Mouse (Mus musculus) large intestine, adult 2 months (tissue): ENCODE results near the gene En2. TPM values are rescaled to one million over a fixed set of nuclear protein-coding genes. Genes with fewer than 3 reads are reported as not detected.

Source experiments
- DNase-seq: peaks from one replicate; pipeline ENCODE4 v3.0.0-alpha.2; 2012; ENCODE audit warnings: low read depth, low spot score
- whole genome bisulfite sequencing: fragments of 180-500 bp; shearing (Covaris S2); methylation state at CpG from one replicate; pipeline ENCODE4 v1.1.7; 2018; 5-methylcytosine and 5-hydroxymethylcytosine counted together
- polyA plus RNA-seq: library from polyadenylated mRNA; depleted of rRNA; stranded (reverse); fragments of >200 nt; gene quantifications from 2 replicates; pipeline ENCODE4 v1.2.3, GENCODE M21; 2012

En2 gene
- polyA plus RNA-seq, 1 experiment = not detected

GRCm38 (mm10) chr5:28174876-28175569 is 9.5 kb downstream of the En2 start:
- no peak for DNase-seq
- 3% methylated on average over 24 of the region's 24 CpGs for WGBS

- WGBS = 2% methylated on average over 10 of the region's 10 CpGs
- DNase-seq = no peak
Measured at GRCm38 (mm10) chr5:28175570-28175919, 10.1 kb downstream of the En2 start.

- DNase-seq = no peak
- WGBS = 7% methylated on average over 4 of the region's 4 CpGs
Measured at GRCm38 (mm10) chr5:28176023-28176422, 10.5 kb downstream of the En2 start.

GRCm38 (mm10) chr5:28176585-28176984 is 11.1 kb downstream of the En2 start:
- no peak for DNase-seq
- WGBS = 3% methylated on average over 2 of the region's 2 CpGs

DNA sequence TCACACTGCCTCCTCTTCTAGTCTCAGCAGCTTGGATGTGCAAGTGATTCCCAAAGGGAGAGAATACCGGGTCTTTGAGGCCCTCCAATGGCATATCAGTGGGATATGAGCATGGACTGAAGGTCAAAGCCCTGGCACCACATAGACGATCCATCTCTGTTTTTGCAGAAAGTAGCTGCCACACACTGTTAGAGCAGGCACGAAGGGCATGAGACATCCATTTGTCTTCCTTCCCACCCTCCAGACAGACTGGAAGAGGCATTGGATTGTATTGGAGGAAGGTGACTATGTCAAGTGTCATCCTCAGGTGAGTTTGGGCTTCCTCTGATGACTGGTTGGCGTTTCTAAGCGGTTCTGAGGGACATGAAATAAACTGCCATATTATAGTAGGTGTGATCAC is 12.8 kb downstream of the En2 start:
- WGBS = 22% methylated on average over 5 of the region's 5 CpGs
- DNase-seq = no peak

DNA sequence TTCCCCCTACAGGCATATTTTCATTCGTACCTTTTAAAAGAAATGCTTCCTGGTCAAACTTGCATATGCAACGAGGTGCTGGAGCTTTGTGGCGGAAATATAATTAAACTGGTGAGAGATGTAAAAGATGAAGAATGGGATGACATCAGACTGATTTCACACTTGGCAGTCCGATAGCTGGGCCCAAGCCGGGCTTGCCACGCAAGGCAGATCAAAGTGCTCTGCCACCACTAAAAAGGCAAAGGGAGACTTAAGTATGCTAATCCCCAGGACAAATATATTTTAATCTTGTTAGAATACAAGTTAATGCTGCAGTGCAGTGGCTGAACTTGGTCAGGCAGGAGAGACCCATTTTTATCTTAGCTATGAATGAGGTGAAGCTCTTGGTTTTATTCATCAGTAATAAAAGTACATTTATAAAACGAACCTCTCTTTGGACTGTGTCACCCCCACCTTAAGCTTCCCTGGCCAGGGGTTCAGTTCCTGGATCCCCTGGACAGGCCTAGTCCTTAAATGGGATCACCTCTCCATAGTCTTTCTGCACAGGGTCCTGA is 13.8 kb downstream of the En2 start:
- WGBS = 47% methylated on average over 7 of the region's 7 CpGs
- DNase-seq = no peak

- DNase-seq = no peak
- WGBS = 36% methylated on average over 3 of the region's 3 CpGs
Measured at GRCm38 (mm10) chr5:28191201-28192098, 26.0 kb downstream of the En2 start.

GRCm38 (mm10) chr5:28192099-28192454 is 26.6 kb downstream of the En2 start:
- no peak for DNase-seq
- 48% methylated on average over 4 of the region's 4 CpGs for WGBS

DNA sequence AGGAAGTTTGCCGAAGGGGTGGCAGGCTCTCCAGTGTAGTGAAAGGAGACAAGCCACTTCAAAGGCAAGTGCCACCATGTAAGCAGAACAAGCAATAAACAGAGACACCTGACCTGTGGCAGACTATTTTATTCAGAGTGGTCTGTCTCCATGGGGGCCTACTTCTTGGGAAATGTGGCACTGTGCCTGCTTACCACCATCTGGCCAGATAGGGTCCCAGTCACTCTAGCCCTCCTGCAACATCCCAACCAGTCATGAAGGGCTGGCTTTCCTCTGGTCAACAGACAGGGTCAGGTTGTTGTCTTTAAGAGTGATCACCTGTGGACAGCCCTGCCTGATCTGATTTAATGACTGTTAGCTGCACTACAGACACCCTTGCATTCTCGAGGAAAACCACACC is 30.0 kb downstream of the En2 start:
- 20% methylated on average over 2 of the region's 2 CpGs for WGBS

GRCm38 (mm10) chr5:28199089-28199873 is 33.8 kb downstream of the En2 start:
- WGBS = 24% methylated on average over 7 of the region's 7 CpGs
- DNase-seq = no peak

More for the DNA sequence above, 30.0 kb downstream of the En2 start:
- DNase-seq = no peak

GRCm38 (mm10) chr5:28203086-28203485 is 37.6 kb downstream of the En2 start:
- no peak for DNase-seq
- WGBS = 67% methylated on average over 6 of the region's 6 CpGs

GRCm38 (mm10) chr5:28204678-28205077 is 39.2 kb downstream of the En2 start:
- WGBS = 60% methylated on average over 2 of the region's 2 CpGs
- no peak for DNase-seq

- DNase-seq = no peak
- WGBS = 33% methylated on average over 4 of the region's 4 CpGs
Measured at GRCm38 (mm10) chr5:28206448-28206847, 41.0 kb downstream of the En2 start.

DNA sequence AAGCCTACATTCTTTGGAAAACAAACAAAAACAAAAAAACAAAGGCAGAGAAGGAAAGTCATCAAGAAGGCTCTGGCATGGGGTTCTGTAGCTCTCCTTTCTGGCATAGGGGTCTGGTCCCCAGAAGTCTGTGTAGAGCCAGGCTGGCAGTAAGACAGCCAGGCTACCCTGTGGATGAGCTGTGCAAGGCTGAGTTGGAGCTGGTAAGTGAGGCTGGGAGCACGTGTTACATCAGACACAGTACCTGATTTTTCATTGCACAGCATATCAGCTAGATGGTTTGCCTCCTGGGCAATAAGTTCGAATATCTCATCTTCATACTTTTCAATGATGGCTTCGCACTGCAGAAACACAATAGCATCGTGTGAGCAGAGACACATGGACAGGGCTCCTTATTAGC is 41.5 kb downstream of the En2 start:
- 57% methylated on average over 4 of the region's 4 CpGs for WGBS

GRCm38 (mm10) chr5:28208726-28209520 is 43.4 kb downstream of the En2 start:
- WGBS = 12% methylated on average over 20 of the region's 20 CpGs
- DNase-seq = no peak

More for the DNA sequence above, 41.5 kb downstream of the En2 start:
- DNase-seq = no peak

DNA sequence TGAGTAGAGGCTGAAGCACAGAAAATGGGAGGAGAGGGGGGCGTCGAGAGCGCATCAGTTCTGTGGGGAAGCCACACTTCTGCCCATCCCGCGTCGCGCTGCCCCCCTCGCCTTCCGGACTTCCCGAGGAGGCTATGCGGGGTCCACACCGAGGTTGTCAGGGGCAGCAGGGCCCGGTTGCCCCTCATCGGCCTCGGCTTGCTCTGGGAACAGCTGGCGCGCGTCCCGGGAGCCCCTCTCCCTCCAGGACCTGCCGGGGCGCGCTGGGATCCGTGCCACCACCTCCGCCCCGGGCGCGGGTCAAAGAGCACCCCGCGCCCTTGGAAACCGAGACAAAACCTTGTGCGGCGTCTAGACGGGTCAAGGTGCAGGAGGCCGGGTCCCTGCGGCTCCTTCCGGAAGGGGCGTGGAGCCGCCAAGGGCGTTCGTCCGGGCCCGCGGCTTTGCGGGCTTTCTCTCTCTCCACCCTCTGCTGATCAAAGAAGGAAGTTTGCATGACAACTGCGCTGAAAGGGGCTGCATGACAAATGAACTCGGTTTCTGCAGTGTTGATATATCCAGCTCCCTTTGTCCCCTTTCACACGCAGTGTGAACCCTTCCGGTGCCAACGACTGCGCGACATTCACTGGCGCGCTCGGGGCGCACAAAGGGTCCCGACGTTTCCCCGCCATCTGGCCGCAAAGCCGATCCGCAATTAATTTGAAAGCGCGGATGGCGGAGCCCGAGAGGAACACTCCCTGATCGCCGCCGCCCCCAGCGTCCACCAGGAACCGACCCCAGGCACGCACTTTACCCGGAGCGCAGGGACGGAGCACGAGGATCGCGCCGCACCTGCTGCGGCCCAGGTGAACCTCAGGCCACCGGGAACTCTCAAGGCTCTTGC is 44.3 kb downstream of the En2 start:
- 1% methylated on average over 80 of the region's 80 CpGs for WGBS
- DNase-seq = peak; percentile 14

- no peak for DNase-seq
- WGBS = 4% methylated on average over 29 of the region's 29 CpGs
Measured at GRCm38 (mm10) chr5:28210591-28211550, 45.4 kb downstream of the En2 start.
